Mouse (Mus musculus) right cerebral cortex, postnatal 36 days (tissue): ENCODE data around the gene Mast4.

ENCODE experiments used
- DNase-seq, 2 experiments: peaks; one replicate each; pipeline ENCODE4 v3.0.0; 2022; ENCODE audit warnings: low spot score in 2 of 2, mixed read lengths in 1 of 2

Mast4 gene

GRCm38 (mm10) chr13:103198210-103198940, 135.9 kb downstream of the Mast4 start:
- DNase-seq = no peak

GRCm38 (mm10) chr13:103196307-103196706, 138.0 kb downstream of the Mast4 start:
- no peak for DNase-seq

GRCm38 (mm10) chr13:103195847-103196246, 138.4 kb downstream of the Mast4 start:
- DNase-seq = no peak

GRCm38 (mm10) chr13:103183566-103183965, 150.7 kb downstream of the Mast4 start:
- no peak for DNase-seq

- no peak for DNase-seq
Measured at GRCm38 (mm10) chr13:103181836-103182235, 152.5 kb downstream of the Mast4 start.

- no peak for DNase-seq
Measured at GRCm38 (mm10) chr13:103176871-103177270, 157.4 kb downstream of the Mast4 start.

- no peak for DNase-seq
Measured at GRCm38 (mm10) chr13:103174431-103174830, 159.9 kb downstream of the Mast4 start.

- peak; percentile 43 to 44 for DNase-seq
Measured at GRCm38 (mm10) chr13:103173545-103174182, 160.6 kb downstream of the Mast4 start.

- no peak for DNase-seq
Measured at GRCm38 (mm10) chr13:103151944-103152343, 182.4 kb downstream of the Mast4 start.

- DNase-seq = no peak
Measured at GRCm38 (mm10) chr13:103151171-103151570, 183.1 kb downstream of the Mast4 start.

GRCm38 (mm10) chr13:103150671-103151070, 183.6 kb downstream of the Mast4 start:
- peak; percentile 69 to 80 for DNase-seq

GRCm38 (mm10) chr13:103149415-103149814, 184.9 kb downstream of the Mast4 start:
- no peak for DNase-seq

GRCm38 (mm10) chr13:103144343-103144742, 190.0 kb downstream of the Mast4 start:
- no peak for DNase-seq

GRCm38 (mm10) chr13:103141304-103141703, 193.0 kb downstream of the Mast4 start:
- DNase-seq = no peak

- DNase-seq = no peak
Measured at GRCm38 (mm10) chr13:103140051-103140450, 194.2 kb downstream of the Mast4 start.

- no peak for DNase-seq
Measured at GRCm38 (mm10) chr13:103138298-103138697, 196.0 kb downstream of the Mast4 start.

GRCm38 (mm10) chr13:103135224-103135883, 198.9 kb downstream of the Mast4 start:
- DNase-seq = no peak

GRCm38 (mm10) chr13:103131781-103132180, 202.5 kb downstream of the Mast4 start:
- no peak for DNase-seq

GRCm38 (mm10) chr13:103129130-103129797, 205.0 kb downstream of the Mast4 start:
- no peak for DNase-seq

- DNase-seq = no peak
Measured at GRCm38 (mm10) chr13:103128729-103129128, 205.6 kb downstream of the Mast4 start.

GRCm38 (mm10) chr13:103127594-103127993, 206.7 kb downstream of the Mast4 start:
- no peak for DNase-seq

GRCm38 (mm10) chr13:103123716-103124115, 210.6 kb downstream of the Mast4 start:
- no peak for DNase-seq
